Mouse (Mus musculus): ENCODE measurements around the gene Gm42742.

The Gm42742 gene

GRCm38 (mm10) chr7:127020031-127020430, 866 bp downstream of the Gm42742 start:
- ATAC-seq (ENCODE audit: low TSS enrichment): no peak

GRCm38 (mm10) chr7:127019306-127019960, 1.5 kb downstream of the Gm42742 start:
- ATAC-seq (ENCODE audit: low TSS enrichment): no peak

- ATAC-seq (ENCODE audit: low TSS enrichment): no peak
These were observed 2.2 kb downstream of the Gm42742 start for GRCm38 (mm10) chr7:127018416-127019305.

- no peak for ATAC-seq (ENCODE audit: low TSS enrichment)
These were observed 2.9 kb downstream of the Gm42742 start for GRCm38 (mm10) chr7:127017950-127018345.

- ATAC-seq (ENCODE audit: low TSS enrichment): peak; percentile 56
These were observed 3.6 kb downstream of the Gm42742 start, which contains the start of gene Pagr1a for GRCm38 (mm10) chr7:127016971-127017949. Gene Pagr1a (minus strand): TSS chr7:127017352.

- ATAC-seq (ENCODE audit: low TSS enrichment): peak; percentile 24
These were observed 4.4 kb downstream of the Gm42742 start for GRCm38 (mm10) chr7:127016486-127016938.

- no peak for ATAC-seq (ENCODE audit: low TSS enrichment)
These were observed 4.6 kb downstream of the Gm42742 start, which contains the start of gene Pagr1b for GRCm38 (mm10) chr7:127016481-127016485. Gene Pagr1b (minus strand): TSS chr7:127016484.

GRCm38 (mm10) chr7:127016081-127016480, 4.8 kb downstream of the Gm42742 start:
- no peak for ATAC-seq (ENCODE audit: low TSS enrichment)

- ATAC-seq (ENCODE audit: low TSS enrichment): no peak
These were observed 5.9 kb downstream of the Gm42742 start for GRCm38 (mm10) chr7:127014993-127015392.

GRCm38 (mm10) chr7:127014320-127014719, 6.6 kb downstream of the Gm42742 start, which contains the start of gene Mvp:
Gene Mvp (minus strand): TSS chr7:127014621.
- ATAC-seq (ENCODE audit: low TSS enrichment): no peak

- ATAC-seq (ENCODE audit: low TSS enrichment): no peak
These were observed 7.5 kb downstream of the Gm42742 start for GRCm38 (mm10) chr7:127013385-127013784.

GRCm38 (mm10) chr7:127012845-127013244, 8.1 kb downstream of the Gm42742 start:
- no peak for ATAC-seq (ENCODE audit: low TSS enrichment)

- no peak for ATAC-seq (ENCODE audit: low TSS enrichment)
These were observed 8.5 kb downstream of the Gm42742 start for GRCm38 (mm10) chr7:127012374-127012773.

- no peak for ATAC-seq (ENCODE audit: low TSS enrichment)
These were observed 9.2 kb downstream of the Gm42742 start for GRCm38 (mm10) chr7:127011717-127012116.

- ATAC-seq (ENCODE audit: low TSS enrichment): no peak
These were observed 9.8 kb downstream of the Gm42742 start for GRCm38 (mm10) chr7:127011051-127011450.

GRCm38 (mm10) chr7:127009307-127010085, 11.4 kb downstream of the Gm42742 start:
- no peak for ATAC-seq (ENCODE audit: low TSS enrichment)

- peak; percentile 82 for ATAC-seq (ENCODE audit: low TSS enrichment)
These were observed 12.5 kb downstream of the Gm42742 start for GRCm38 (mm10) chr7:127008239-127009019.

GRCm38 (mm10) chr7:127007313-127008024, 13.4 kb downstream of the Gm42742 start:
- ATAC-seq (ENCODE audit: low TSS enrichment): no peak

GRCm38 (mm10) chr7:127004122-127004875, 16.6 kb downstream of the Gm42742 start:
- no peak for ATAC-seq (ENCODE audit: low TSS enrichment)

Measured in frontal cortex, adult (tissue).